Mouse (Mus musculus) hindbrain, embryonic 11.5 days (tissue): ENCODE data around the gene Mthfd2l. TPM values are rescaled to one million over a fixed set of nuclear protein-coding genes. Genes with fewer than 3 reads are reported as not detected.
A peak's percentile ranks its signal among the peaks of the same experiment; 100 is the strongest.

Experiments
- ATAC-seq: fragments of 200-750 bp; cut with Nextera tagmentation; 2 replicates; pipeline ENCODE4 v1.8.0; 2017; ENCODE audit warnings: mild to moderate bottlenecking, moderate TSS enrichment, moderate library complexity; ENCODE audit not compliant: low FRiP score
- DNase-seq: peaks from one replicate; pipeline ENCODE4 v3.0.0-alpha.2; 2015; ENCODE audit warnings: low spot score
- H3K27ac ChIP-seq: fragments of 300-500 bp; sonication (generic); 2 replicates; pipeline ENCODE4 v1.5.1; 2014; ENCODE audit warnings: mild to moderate bottlenecking, low read depth, low read length
- H3K27me3 ChIP-seq: fragments of 300-500 bp; sonication (generic); 2 replicates; pipeline ENCODE4 v1.6.1; 2014; ENCODE audit warnings: mild to moderate bottlenecking, low read length, moderate library complexity, mixed read lengths; ENCODE audit not compliant: control insufficient read depth, insufficient read depth
- H3K36me3 ChIP-seq: fragments of 300-500 bp; sonication (generic); 2 replicates; pipeline ENCODE4 v1.6.1; 2014; ENCODE audit warnings: mild to moderate bottlenecking, low read length, moderate library complexity, mixed read lengths; ENCODE audit not compliant: control insufficient read depth, insufficient read depth
- H3K4me1 ChIP-seq: fragments of 300-500 bp; sonication (generic); replicated peaks from 2 replicates; pipeline ENCODE4 v1.6.1; 2014; ENCODE audit warnings: low read length, mixed read lengths; ENCODE audit not compliant: control insufficient read depth, insufficient read depth
- H3K4me2 ChIP-seq: fragments of 300-500 bp; sonication (generic); replicated peaks from 2 replicates; pipeline ENCODE4 v1.6.1; 2014; ENCODE audit warnings: mild to moderate bottlenecking, low read depth, low read length
- H3K4me3 ChIP-seq: fragments of 300-500 bp; sonication (generic); 2 replicates; pipeline ENCODE4 v1.5.1; 2014; ENCODE audit warnings: low read depth, low read length
- H3K9ac ChIP-seq: fragments of 300-500 bp; sonication (generic); 2 replicates; pipeline ENCODE4 v1.6.1; 2014; ENCODE audit warnings: low read depth, low read length
- H3K9me3 ChIP-seq: fragments of 300-500 bp; sonication (generic); 2 replicates; pipeline ENCODE4 v1.6.1; 2016; ENCODE audit warnings: low read length; ENCODE audit not compliant: control insufficient read depth
- WGBS: fragments of 180-500 bp; shearing (Covaris S2); extraction: QIAGEN DNeasy Blood & Tissue Kit; methylation state at CpG from one replicate; pipeline ENCODE4 v1.1.7; 2014; 5-methylcytosine and 5-hydroxymethylcytosine counted together
- polyA plus RNA-seq: library from polyadenylated mRNA; unstranded; fragments of >200 nt; fragmentation: Nextera tagmentation; extraction: Ambion mirVana; gene quantifications from 2 replicates; pipeline ENCODE4 v1.2.1, GENCODE M21; 2014

The Mthfd2l gene
- polyA plus RNA-seq, 1 experiment from 2014 or later: 94.7 TPM

GRCm38 (mm10) chr5:90897429-90897828 is 33.5 kb upstream of the Mthfd2l start:
- Histone ChIP-seq H3K4me2 (no peak overlapping the region), H3K4me3 (no peak overlapping the region), H3K27ac (no peak overlapping the region), H3K4me1 (no peaks in the 10 kb centered on the region), H3K9me3 (no peaks in the 10 kb centered on the region), H3K36me3 (no peaks in the 10 kb centered on the region), H3K9ac (no peak overlapping the region), H3K27me3 (no peaks in the 10 kb centered on the region)
- 79% methylated on average over 3 of the region's 3 CpGs for WGBS
- ATAC-seq (no peak), DNase-seq (no peak)

- Histone ChIP-seq H3K27me3 (peaks cover 5% of the 10 kb centered on the region), H3K4me2 (no peak overlapping the region), H3K9me3 (no peaks in the 10 kb centered on the region), H3K4me3 (no peak overlapping the region), H3K27ac (no peak overlapping the region), H3K36me3 (no peaks in the 10 kb centered on the region), H3K9ac (no peak overlapping the region), H3K4me1 (no peaks in the 10 kb centered on the region)
- DNase-seq (no peak), ATAC-seq (no peak)
- 79% methylated on average over 5 of the region's 5 CpGs for WGBS
Observed at GRCm38 (mm10) chr5:90899308-90899707, 31.6 kb upstream of the Mthfd2l start.

DNA sequence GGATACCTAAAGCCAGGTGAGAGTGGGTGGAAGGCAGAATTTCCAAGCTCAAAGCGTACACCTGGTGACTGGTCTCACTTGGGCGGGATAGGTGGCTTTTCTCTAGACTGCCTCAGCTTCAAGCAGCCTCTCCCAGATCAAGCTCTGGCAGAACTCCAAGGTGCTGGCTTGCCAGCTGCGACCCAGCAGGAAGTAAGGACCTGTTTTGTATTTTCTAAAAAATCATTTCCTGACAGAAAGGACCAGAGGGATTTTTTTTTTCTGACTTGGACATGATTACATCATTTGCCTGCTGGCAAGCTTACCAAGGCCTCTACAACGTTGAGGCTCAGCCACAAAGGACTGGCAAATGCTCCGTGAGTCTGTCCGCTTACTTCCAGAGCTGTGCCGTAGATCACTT is 30.8 kb upstream of the Mthfd2l start:
- ATAC-seq (no peak), DNase-seq (no peak)
- H3K4me2 ChIP-seq: no peak overlapping the region
- peaks cover 5% of the 10 kb centered on the region for H3K27me3 ChIP-seq
- no peak overlapping the region for H3K27ac ChIP-seq
- no peaks in the 10 kb centered on the region for H3K4me1 ChIP-seq
- WGBS: 72% methylated on average over 7 of the region's 7 CpGs
- H3K4me3 ChIP-seq: no peak overlapping the region
- H3K36me3 ChIP-seq: no peaks in the 10 kb centered on the region
- H3K9me3 ChIP-seq: no peaks in the 10 kb centered on the region
- no peak overlapping the region for H3K9ac ChIP-seq

GRCm38 (mm10) chr5:90900688-90901087 is 30.2 kb upstream of the Mthfd2l start:
- no peak overlapping the region for H3K4me2 ChIP-seq
- H3K4me3 ChIP-seq: no peak overlapping the region
- DNase-seq (no peak), ATAC-seq (no peak)
- no peaks in the 10 kb centered on the region for H3K36me3 ChIP-seq
- 78% methylated on average over 7 of the region's 7 CpGs for WGBS
- no peak overlapping the region for H3K9ac ChIP-seq
- H3K27me3 ChIP-seq: peaks cover 5% of the 10 kb centered on the region
- no peak overlapping the region for H3K27ac ChIP-seq
- H3K9me3 ChIP-seq: no peaks in the 10 kb centered on the region
- no peaks in the 10 kb centered on the region for H3K4me1 ChIP-seq

DNA sequence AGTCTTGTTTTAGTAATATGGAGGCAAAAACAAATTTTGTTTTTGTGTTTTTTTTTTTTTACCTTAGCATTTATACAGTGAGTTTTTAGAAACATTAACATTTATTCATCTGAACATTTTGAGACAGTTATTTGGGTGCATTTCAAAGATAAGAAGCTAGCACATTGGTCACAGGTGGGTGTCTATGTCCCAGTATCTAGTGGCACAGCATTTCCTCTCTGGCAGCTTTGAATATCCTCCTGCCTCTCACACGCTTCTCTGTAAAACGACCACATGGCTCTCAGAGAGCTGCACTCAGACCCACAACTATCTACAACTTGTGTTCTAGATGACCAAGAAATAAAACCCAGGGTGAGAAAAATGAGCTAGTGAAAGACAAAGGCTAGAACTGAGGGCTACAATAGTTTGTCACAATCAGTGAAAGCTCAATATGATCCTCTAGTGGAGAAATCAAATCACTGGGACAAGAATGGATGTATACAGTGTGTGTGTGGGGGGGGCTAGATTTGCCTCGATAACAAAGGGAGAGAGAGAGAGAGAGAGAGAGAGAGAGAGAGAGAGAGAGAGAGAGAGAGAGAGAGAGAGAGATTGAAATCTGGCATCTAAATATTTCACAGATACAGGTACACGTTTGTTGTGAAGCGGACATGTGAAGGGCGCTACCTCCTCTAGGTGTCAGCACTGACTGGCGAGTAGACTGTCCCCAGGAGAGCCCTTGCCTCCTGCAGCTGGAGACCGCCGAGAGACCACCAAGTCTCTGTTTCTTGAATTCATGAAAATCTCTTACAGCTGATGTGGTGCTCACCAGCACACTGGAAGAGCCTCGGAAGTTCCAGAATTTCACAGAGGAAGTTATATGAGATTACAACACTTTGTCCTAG is 28.3 kb upstream of the Mthfd2l start:
- peak overlapping the region; percentile 13; the same call in 1 of the 2 replicates for H3K4me3 ChIP-seq
- no peak overlapping the region for H3K27ac ChIP-seq
- H3K27me3 ChIP-seq: peaks cover 5% of the 10 kb centered on the region
- no peaks in the 10 kb centered on the region for H3K9me3 ChIP-seq
- peak; percentile 58; the same call in 1 of the 2 replicates for ATAC-seq
- peak overlapping the region; percentile 54 for H3K4me2 ChIP-seq
- no peaks in the 10 kb centered on the region for H3K4me1 ChIP-seq
- WGBS: 13% methylated on average over 10 of the region's 10 CpGs
- no peak overlapping the region for H3K9ac ChIP-seq
- DNase-seq: peak; percentile 31
- H3K36me3 ChIP-seq: no peaks in the 10 kb centered on the region

DNA sequence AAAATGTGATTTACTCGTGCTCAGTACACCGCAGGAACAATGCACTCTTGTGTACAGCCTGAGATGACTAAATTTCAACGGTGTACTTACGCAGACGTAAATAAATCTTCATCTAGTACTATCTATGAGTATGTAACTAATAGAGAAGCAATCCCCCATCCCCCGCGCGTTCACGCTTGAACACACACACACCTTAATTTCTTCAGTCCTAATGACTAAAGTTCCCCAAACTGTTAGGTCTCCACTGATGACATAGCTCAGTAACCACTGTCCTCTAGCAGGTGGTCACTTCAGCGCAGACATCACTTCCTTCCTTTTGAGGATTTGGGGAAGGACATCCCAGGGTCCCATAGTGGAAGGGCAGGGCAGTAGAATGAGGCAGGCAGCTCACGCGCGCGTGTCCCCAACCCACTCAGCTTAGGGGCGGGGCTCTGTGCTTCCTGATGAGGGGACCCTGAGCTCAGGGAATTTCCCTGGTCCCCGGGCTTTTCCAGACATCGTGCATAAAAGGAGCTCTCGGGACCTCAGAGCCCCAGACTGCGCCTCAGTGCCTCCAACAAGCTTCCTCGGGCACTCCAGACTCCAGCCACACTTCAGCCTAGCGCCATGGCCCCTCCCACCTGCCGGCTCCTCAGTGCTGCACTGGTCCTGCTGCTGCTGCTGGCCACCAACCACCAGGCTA is 27.4 kb upstream of the Mthfd2l start, which contains the start of gene Cxcl2:
Gene Cxcl2, plus strand, starts transcription at position 533 of the 682 bp plus-strand sequence.
- H3K4me2 ChIP-seq: peak within 1 kb of the TSS; percentile 54
- peaks cover 5% of the 10 kb centered on the region for H3K27me3 ChIP-seq
- H3K9me3 ChIP-seq: no peaks in the 10 kb centered on the region
- peak within 1 kb of the TSS; percentile 13; the same call in 1 of the 2 replicates for H3K4me3 ChIP-seq
- 10% methylated on average over 22 of the region's 22 CpGs for WGBS
- H3K4me1 ChIP-seq: no peaks in the 10 kb centered on the region
- ATAC-seq (peak; percentile 78), DNase-seq (peak; percentile 26)
- H3K27ac ChIP-seq: no peak within 1 kb of the TSS
- H3K36me3 ChIP-seq: no peaks in the 10 kb centered on the region
- no peak within 1 kb of the TSS for H3K9ac ChIP-seq

GRCm38 (mm10) chr5:90908983-90909382 is 21.9 kb upstream of the Mthfd2l start:
- 0% methylated on average over 2 of the region's 2 CpGs for WGBS
- DNase-seq: peak; percentile 84
- Histone ChIP-seq H3K27ac (no peak overlapping the region), H3K4me1 (no peaks in the 10 kb centered on the region), H3K36me3 (no peaks in the 10 kb centered on the region), H3K9me3 (no peaks in the 10 kb centered on the region), H3K9ac (no peak overlapping the region), H3K4me3 (no peak overlapping the region), H3K4me2 (no peak overlapping the region), H3K27me3 (no peaks in the 10 kb centered on the region; the same call in 1 of the 2 replicates)
- ATAC-seq: no peak

- no peak for DNase-seq
- Histone ChIP-seq H3K36me3 (no peaks in the 10 kb centered on the region), H3K4me1 (no peaks in the 10 kb centered on the region), H3K4me2 (no peak overlapping the region), H3K9ac (no peak overlapping the region), H3K27me3 (no peaks in the 10 kb centered on the region), H3K4me3 (no peak overlapping the region), H3K9me3 (no peaks in the 10 kb centered on the region), H3K27ac (no peak overlapping the region)
- WGBS: 85% methylated on average over 2 of the region's 2 CpGs
- ATAC-seq: no peak
Observed at GRCm38 (mm10) chr5:90919495-90919894, 11.4 kb upstream of the Mthfd2l start.
